ENCODE assay signal across 20 mouse cellular contexts in genomic region chr10:118753061-118753775, GRCm38 (mm10).
DNase-seq lines count a peak whose midpoint lies in the region; ATAC-seq and TF ChIP-seq lines count a peak whose summit lies in the region.
"Had no signal": no experiment of that assay in that cellular context is flagged by ENCODE, and none has a peak within 500 bp of the region (broad histone marks: within the 10 kb centered on the region; RNA-seq: fewer than 3 reads in every experiment).

No protein-coding gene starts in this region.

- H3K4me3 ChIP-seq in heart, embryonic 12.5 days = no peak overlapping the region
- no peak overlapping the region for H3K4me3 ChIP-seq in liver, adult 2 months (ENCODE audit: insufficient read depth, low read depth, low read length)
- no peak overlapping the region for H3K4me3 ChIP-seq in liver, embryonic 12.5 days
- H3K4me3 ChIP-seq in kidney, embryonic 16.5 days (ENCODE audit: low read length) = no peak overlapping the region
- H3K4me3 ChIP-seq: embryonic facial prominence, embryonic 10.5 days; forebrain, embryonic 13.5 days; heart, embryonic 15.5 days had no signal

- peaks cover 12% of the 10 kb centered on the region for H3K4me1 ChIP-seq in heart, embryonic 12.5 days (replicated peaks)
- peaks cover 31% of the 10 kb centered on the region for H3K4me1 ChIP-seq in liver, adult 2 months (ENCODE audit: control insufficient read depth, insufficient read depth, low read length)
- H3K4me1 ChIP-seq in liver, embryonic 12.5 days = peaks cover 10% of the 10 kb centered on the region; the same call in 1 of the 2 replicates
- H3K4me1 ChIP-seq in kidney, embryonic 16.5 days (ENCODE audit: insufficient read depth, low read length) = no peaks in the 10 kb centered on the region
- H3K4me1 ChIP-seq: forebrain, embryonic 13.5 days had no signal

- H3K27me3 ChIP-seq in heart, embryonic 12.5 days (replicated peaks) = no peaks in the 10 kb centered on the region
- H3K27me3 ChIP-seq in liver, adult 2 months (ENCODE audit: control insufficient read depth, insufficient read depth, low read length) = no peaks in the 10 kb centered on the region
- H3K27me3 ChIP-seq in liver, embryonic 12.5 days (replicated peaks) = no peaks in the 10 kb centered on the region
- no peaks in the 10 kb centered on the region for H3K27me3 ChIP-seq in kidney, embryonic 16.5 days (ENCODE audit: insufficient read depth, low read length)
- H3K27me3 ChIP-seq: CH12.LX; forebrain, embryonic 13.5 days; heart, embryonic 15.5 days; Patski had no signal

- no peak for TF ChIP-seq CTCF in liver, adult 2 months (IDR thresholded peaks at IDR 0.05; ENCODE audit: low read depth, low read length)

- TF ChIP-seq POLR2A in liver, adult 2 months (IDR thresholded peaks at IDR 0.05; ENCODE audit: extremely low read depth, insufficient read depth, low read length) = no peak

- 82% methylated on average over 5 of the region's 5 CpGs for WGBS in heart, embryonic 12.5 days
- WGBS in liver, adult 2 months = 24% methylated on average over 5 of the region's 5 CpGs
- 63% methylated on average over 5 of the region's 5 CpGs for WGBS in liver, embryonic 12.5 days (ENCODE audit: insufficient replicate concordance)
- 73% methylated on average over 5 of the region's 5 CpGs for WGBS in kidney, embryonic 16.5 days

- no peaks in the 10 kb centered on the region for H3K36me3 ChIP-seq in heart, embryonic 12.5 days
- no peaks in the 10 kb centered on the region for H3K36me3 ChIP-seq in liver, adult 2 months (ENCODE audit: control insufficient read depth, insufficient read depth, low read length)
- H3K36me3 ChIP-seq in liver, embryonic 12.5 days = no peaks in the 10 kb centered on the region
- no peaks in the 10 kb centered on the region for H3K36me3 ChIP-seq in kidney, embryonic 16.5 days (ENCODE audit: insufficient read depth, low read length)
- H3K36me3 ChIP-seq: embryonic facial prominence, embryonic 10.5 days; heart, embryonic 15.5 days had no signal

- H3K4me2 ChIP-seq in heart, embryonic 12.5 days = no peak overlapping the region
- no peak overlapping the region for H3K4me2 ChIP-seq in liver, embryonic 12.5 days
- no peak overlapping the region for H3K4me2 ChIP-seq in kidney, embryonic 16.5 days (replicated peaks; ENCODE audit: low read depth, low read length)
- H3K4me2 ChIP-seq: forebrain, embryonic 13.5 days; heart, embryonic 15.5 days; hindbrain, embryonic 14.5 days had no signal

- ATAC-seq in heart, embryonic 12.5 days (ENCODE audit: insufficient number of reproducible peaks, low FRiP score) = no peak
- no peak for ATAC-seq in liver, embryonic 12.5 days
- ATAC-seq in kidney, embryonic 16.5 days (ENCODE audit: low FRiP score, low TSS enrichment) = no peak
- ATAC-seq: activated CD4-positive, CD25-positive, alpha-beta regulatory T cell, adult 4 months; forebrain, embryonic 13.5 days; forebrain, postnatal 0 days; Patski had no signal

- H3K9ac ChIP-seq in heart, embryonic 12.5 days = no peak overlapping the region
- H3K9ac ChIP-seq in liver, adult 2 months (ENCODE audit: low read depth, low read length) = peak overlapping the region; percentile 20; the same call in 1 of the 2 replicates
- H3K9ac ChIP-seq in liver, embryonic 12.5 days = no peak overlapping the region
- H3K9ac ChIP-seq in kidney, embryonic 16.5 days (replicated peaks; ENCODE audit: low read length) = no peak overlapping the region
- H3K9ac ChIP-seq: forebrain, embryonic 13.5 days; forebrain, postnatal 0 days; heart, embryonic 15.5 days; hindbrain, embryonic 14.5 days had no signal

- DNase-seq in heart, adult 11 months = peak; percentile 75
- peak; percentile 90 for DNase-seq in liver, adult 2 months (ENCODE audit: extremely low read depth, low read depth, low spot score)
- peak; percentile 32 for DNase-seq in retina, postnatal 1 day
- DNase-seq in retina, embryonic 14.5 days (ENCODE audit: low spot score) = no peak
- DNase-seq: adrenal gland, postnatal 25 days; cerebellum, adult 2 months; cerebellum, postnatal 10 days; forebrain, postnatal 0 days; gastrocnemius, postnatal 14 days; heart, postnatal 14 days had no signal

- no peaks in the 10 kb centered on the region for H3K9me3 ChIP-seq in heart, embryonic 12.5 days (replicated peaks)
- H3K9me3 ChIP-seq in liver, embryonic 12.5 days (replicated peaks) = no peaks in the 10 kb centered on the region
- H3K9me3 ChIP-seq in kidney, embryonic 16.5 days (ENCODE audit: low read length) = no peaks in the 10 kb centered on the region
- H3K9me3 ChIP-seq: embryonic facial prominence, embryonic 10.5 days; forebrain, embryonic 13.5 days; heart, embryonic 15.5 days had no signal

- H3K27ac ChIP-seq in heart, embryonic 12.5 days (ENCODE audit: poor library complexity, severe bottlenecking) = no peak overlapping the region
- H3K27ac ChIP-seq in liver, adult 2 months (replicated peaks; ENCODE audit: insufficient read depth, low read depth, low read length) = peak overlapping the region; percentile 88
- no peak overlapping the region for H3K27ac ChIP-seq in liver, embryonic 12.5 days
- H3K27ac ChIP-seq in kidney, embryonic 16.5 days (ENCODE audit: low read length) = no peak overlapping the region
- H3K27ac ChIP-seq: embryonic facial prominence, embryonic 10.5 days; forebrain, embryonic 13.5 days; heart, embryonic 15.5 days; hindbrain, embryonic 14.5 days had no signal

- H3K79me2 ChIP-seq in liver, adult 2 months (ENCODE audit: control insufficient read depth, insufficient read depth, low read length) = no peaks in the 10 kb centered on the region
